Mouse (Mus musculus): ENCODE data around the gene Erfe. TPM values are rescaled to one million over a fixed set of nuclear protein-coding genes. Genes with fewer than 3 reads are reported as not detected.

Erfe gene
- polyA plus RNA-seq, 1 experiment from 2014 or later: 10.8 TPM

DNA sequence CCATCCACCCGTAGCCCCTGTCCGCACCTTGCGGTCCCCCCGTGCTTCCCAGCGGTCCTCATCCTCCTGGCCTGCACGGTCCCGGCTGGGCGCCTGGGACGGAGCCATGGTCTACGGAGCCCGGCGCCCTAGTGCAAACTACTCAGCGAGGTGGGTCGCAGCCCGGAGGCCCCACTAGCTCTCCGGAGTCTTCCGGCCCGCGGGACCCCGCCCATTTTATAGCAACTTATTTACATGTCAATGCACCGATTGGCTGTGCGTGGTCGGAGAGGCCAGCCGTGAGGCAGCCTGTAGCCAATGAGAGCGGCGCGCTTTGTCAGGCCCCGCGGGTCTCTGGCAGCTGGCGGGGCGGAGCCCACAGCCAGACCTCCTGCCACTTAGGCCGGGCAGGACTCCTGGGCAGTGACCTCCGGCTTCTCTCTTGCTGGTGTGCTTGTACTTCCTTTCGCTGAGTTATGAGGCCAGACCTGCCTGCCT lies 46.8 kb downstream of the Erfe start:
- peaks cover 21% of the 10 kb centered on the region for H3K4me1 ChIP-seq (replicated peaks; ENCODE audit: control insufficient read depth, insufficient read depth, low read length)
- ATAC-seq (replicated peaks; ENCODE audit: low FRiP score, low TSS enrichment, low read depth): peak; percentile 95
- 0% methylated on average over 34 of the region's 34 CpGs for WGBS
- DNase-seq (ENCODE audit: low spot score): peak; percentile 94
- H3K27me3 ChIP-seq (replicated peaks; ENCODE audit: control insufficient read depth, insufficient read depth, low read length): no peaks in the 10 kb centered on the region
- H3K9me3 ChIP-seq (ENCODE audit: control insufficient read depth, low read length): no peaks in the 10 kb centered on the region
- H3K27ac ChIP-seq (ENCODE audit: low read depth): peak overlapping the region; percentile 71
- H3K9ac ChIP-seq (ENCODE audit: low read length): peak overlapping the region; percentile 44
- H3K4me2 ChIP-seq (ENCODE audit: low read length): peak overlapping the region; percentile 93
- peaks cover 10% of the 10 kb centered on the region for H3K36me3 ChIP-seq (ENCODE audit: control insufficient read depth, insufficient read depth, low read length)
- peak overlapping the region; percentile 50 for H3K4me3 ChIP-seq (ENCODE audit: low read depth, low read length)

DNA sequence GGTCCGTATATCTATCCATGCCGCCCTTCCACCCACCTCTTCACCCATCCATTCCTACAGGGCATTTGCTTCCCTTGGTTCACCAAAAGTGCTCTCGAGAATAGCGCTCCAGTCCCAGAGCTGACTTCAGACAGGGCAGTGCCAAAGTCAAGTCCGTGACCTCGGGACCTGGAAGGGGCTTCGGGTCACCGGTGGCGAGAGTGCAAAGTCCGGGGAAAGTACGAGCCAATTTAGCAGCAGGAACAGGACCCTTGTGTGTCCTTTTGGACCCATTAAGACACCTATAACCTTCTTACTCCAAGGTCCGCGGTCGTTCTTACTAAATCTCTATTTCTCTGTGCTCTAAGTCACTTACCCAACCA lies 47.3 kb downstream of the Erfe start:
- Histone ChIP-seq H3K4me3 (ENCODE audit: low read depth, low read length) (peak overlapping the region; percentile 50), H3K4me1 (replicated peaks; ENCODE audit: control insufficient read depth, insufficient read depth, low read length) (peaks cover 21% of the 10 kb centered on the region), H3K36me3 (ENCODE audit: control insufficient read depth, insufficient read depth, low read length) (peaks cover 11% of the 10 kb centered on the region), H3K27ac (ENCODE audit: low read depth) (peak overlapping the region; percentile 71), H3K27me3 (replicated peaks; ENCODE audit: control insufficient read depth, insufficient read depth, low read length) (no peaks in the 10 kb centered on the region), H3K4me2 (ENCODE audit: low read length) (peak overlapping the region; percentile 93), H3K9ac (ENCODE audit: low read length) (peak overlapping the region; percentile 37), H3K9me3 (ENCODE audit: control insufficient read depth, low read length) (no peaks in the 10 kb centered on the region)
- under 1% methylated on average over 14 of the region's 14 CpGs for WGBS
- DNase-seq (ENCODE audit: low spot score): no peak
- peak; percentile 47 for ATAC-seq (replicated peaks; ENCODE audit: low FRiP score, low TSS enrichment, low read depth)

DNA sequence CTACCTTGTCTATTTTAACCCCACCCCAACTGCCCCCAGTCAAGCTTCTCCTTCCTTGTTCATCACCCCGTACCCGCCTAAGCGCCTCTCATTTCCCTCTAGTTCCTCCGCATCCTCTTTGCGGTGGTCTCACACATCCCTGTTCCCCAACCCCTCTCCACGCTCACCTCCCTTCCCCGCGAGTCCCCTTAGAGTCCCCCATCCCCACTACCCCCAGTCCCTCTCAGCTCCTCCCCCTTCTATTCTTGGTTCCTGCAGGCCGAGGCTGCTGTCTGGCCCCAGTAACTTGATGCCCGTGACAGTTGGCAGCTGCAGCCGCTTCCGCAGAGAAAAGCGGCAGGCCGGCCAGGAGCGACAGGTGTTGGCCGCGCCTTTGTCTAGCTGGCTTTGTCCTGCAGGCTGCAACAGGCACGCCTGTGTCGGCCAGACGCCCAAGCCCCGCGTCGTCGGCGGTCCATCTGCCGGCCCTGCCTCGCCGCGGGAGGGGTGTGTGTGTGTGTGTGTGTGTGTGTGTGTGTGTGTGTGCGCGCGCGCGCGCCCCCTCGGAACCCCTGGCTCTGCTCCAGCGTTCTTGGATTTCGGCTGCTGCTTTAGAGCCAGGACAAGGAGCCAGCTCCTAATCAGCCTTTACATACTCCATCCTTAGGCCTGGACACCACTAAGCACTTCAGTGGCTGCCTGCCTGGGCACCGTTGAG lies 47.8 kb downstream of the Erfe start, which contains the start of gene Hes6:
Hes6 (minus strand) TSS at position 141 of the 697 bp plus-strand sequence.
- Histone ChIP-seq H3K4me2 (ENCODE audit: low read length) (peak within 1 kb of the TSS; percentile 93), H3K9ac (ENCODE audit: low read length) (peak within 1 kb of the TSS; percentile 44), H3K4me1 (replicated peaks; ENCODE audit: control insufficient read depth, insufficient read depth, low read length) (peaks cover 21% of the 10 kb centered on the region), H3K36me3 (ENCODE audit: control insufficient read depth, insufficient read depth, low read length) (peaks cover 11% of the 10 kb centered on the region), H3K9me3 (ENCODE audit: control insufficient read depth, low read length) (no peaks in the 10 kb centered on the region), H3K27me3 (replicated peaks; ENCODE audit: control insufficient read depth, insufficient read depth, low read length) (no peaks in the 10 kb centered on the region), H3K27ac (ENCODE audit: low read depth) (peak within 1 kb of the TSS; percentile 71), H3K4me3 (ENCODE audit: low read depth, low read length) (peak within 1 kb of the TSS; percentile 50)
- 1% methylated on average over 39 of the region's 39 CpGs for WGBS
- ATAC-seq (replicated peaks; ENCODE audit: low FRiP score, low TSS enrichment, low read depth) (peak; percentile 38), DNase-seq (ENCODE audit: low spot score) (peak; percentile 84)

DNA sequence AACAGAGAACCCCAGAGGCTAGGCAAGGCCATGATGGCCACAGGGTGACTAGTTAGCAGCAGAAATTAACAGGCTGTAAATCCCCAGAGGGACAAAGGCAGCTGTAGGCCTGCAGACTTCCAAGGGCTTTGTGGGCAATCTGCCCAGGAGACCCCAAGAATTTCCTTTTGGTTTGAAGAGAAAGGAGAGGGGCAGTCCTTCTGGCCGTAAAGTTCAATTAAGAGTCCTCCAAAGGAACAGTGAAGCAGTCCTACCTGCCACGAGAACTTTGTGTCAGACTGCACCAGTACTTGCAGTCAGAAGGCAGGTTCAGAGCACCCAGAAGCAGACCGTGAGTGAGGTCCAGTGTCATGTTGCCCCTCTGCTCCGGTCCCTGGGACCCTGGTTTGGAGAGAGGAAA lies 48.7 kb downstream of the Erfe start:
- H3K27ac ChIP-seq (ENCODE audit: low read depth): peak overlapping the region; percentile 71
- ATAC-seq (replicated peaks; ENCODE audit: low FRiP score, low TSS enrichment, low read depth): no peak
- H3K36me3 ChIP-seq (ENCODE audit: control insufficient read depth, insufficient read depth, low read length): peaks cover 11% of the 10 kb centered on the region
- H3K9ac ChIP-seq (ENCODE audit: low read length): peak overlapping the region; percentile 37; the same call in 1 of the 2 replicates
- peaks cover 21% of the 10 kb centered on the region for H3K4me1 ChIP-seq (replicated peaks; ENCODE audit: control insufficient read depth, insufficient read depth, low read length)
- H3K4me3 ChIP-seq (ENCODE audit: low read depth, low read length): no peak overlapping the region
- H3K27me3 ChIP-seq (replicated peaks; ENCODE audit: control insufficient read depth, insufficient read depth, low read length): no peaks in the 10 kb centered on the region
- WGBS: 72% methylated on average over 4 of the region's 4 CpGs
- H3K9me3 ChIP-seq (ENCODE audit: control insufficient read depth, low read length): no peaks in the 10 kb centered on the region
- H3K4me2 ChIP-seq (ENCODE audit: low read length): no peak overlapping the region
- DNase-seq (ENCODE audit: low spot score): no peak

DNA sequence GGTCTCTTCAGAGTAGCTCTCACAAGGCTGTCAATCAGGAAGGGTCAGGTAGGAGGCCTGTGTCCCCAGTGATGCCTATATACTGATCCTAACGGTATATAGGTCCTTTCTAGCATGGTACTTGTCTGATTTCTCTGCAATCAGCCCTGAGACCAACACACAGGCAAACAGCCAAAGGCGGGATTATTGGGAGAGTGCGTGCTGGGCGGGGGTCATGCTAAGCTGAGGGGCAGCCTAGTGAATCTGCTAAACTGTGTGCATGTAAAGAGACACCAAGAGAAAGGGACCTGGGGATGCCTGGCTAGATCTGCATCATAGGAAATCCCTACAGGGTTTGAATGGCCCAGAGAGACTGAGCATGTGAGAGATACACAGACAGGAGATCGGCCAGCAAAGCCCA lies 49.1 kb downstream of the Erfe start:
- ATAC-seq (replicated peaks; ENCODE audit: low FRiP score, low TSS enrichment, low read depth) (no peak), DNase-seq (ENCODE audit: low spot score) (no peak)
- Histone ChIP-seq H3K4me3 (ENCODE audit: low read depth, low read length) (no peak overlapping the region), H3K27me3 (replicated peaks; ENCODE audit: control insufficient read depth, insufficient read depth, low read length) (no peaks in the 10 kb centered on the region), H3K9me3 (ENCODE audit: control insufficient read depth, low read length) (no peaks in the 10 kb centered on the region), H3K4me1 (replicated peaks; ENCODE audit: control insufficient read depth, insufficient read depth, low read length) (peaks cover 21% of the 10 kb centered on the region), H3K27ac (ENCODE audit: low read depth) (no peak overlapping the region), H3K9ac (ENCODE audit: low read length) (no peak overlapping the region), H3K36me3 (ENCODE audit: control insufficient read depth, insufficient read depth, low read length) (peaks cover 11% of the 10 kb centered on the region), H3K4me2 (ENCODE audit: low read length) (no peak overlapping the region)
- WGBS: 76% methylated on average over 5 of the region's 5 CpGs

DNA sequence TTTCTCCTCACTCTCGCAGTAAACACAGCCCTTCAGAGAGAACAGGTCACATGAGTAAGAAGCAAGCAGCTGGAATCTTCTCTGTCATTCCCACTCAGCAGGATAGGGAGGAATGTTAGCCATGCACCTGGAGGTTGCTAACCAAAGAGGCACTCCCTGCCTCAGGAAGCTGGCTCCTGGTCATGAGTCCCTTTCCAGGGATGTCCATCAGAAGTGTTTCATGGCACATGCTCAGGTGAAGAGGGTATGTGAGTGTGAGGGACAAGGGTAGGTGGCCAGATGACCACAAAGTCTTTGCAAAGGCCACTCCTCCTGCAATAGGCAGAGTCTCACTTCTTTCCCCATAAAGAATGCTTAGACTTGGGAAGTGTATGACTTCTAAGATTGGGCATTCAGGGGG lies 51.8 kb downstream of the Erfe start:
- Histone ChIP-seq H3K4me3 (ENCODE audit: low read depth, low read length) (no peak overlapping the region), H3K27me3 (replicated peaks; ENCODE audit: control insufficient read depth, insufficient read depth, low read length) (no peaks in the 10 kb centered on the region), H3K27ac (ENCODE audit: low read depth) (no peak overlapping the region), H3K9ac (ENCODE audit: low read length) (no peak overlapping the region), H3K9me3 (ENCODE audit: control insufficient read depth, low read length) (no peaks in the 10 kb centered on the region), H3K36me3 (ENCODE audit: control insufficient read depth, insufficient read depth, low read length) (peaks cover 11% of the 10 kb centered on the region), H3K4me1 (replicated peaks; ENCODE audit: control insufficient read depth, insufficient read depth, low read length) (peaks cover 13% of the 10 kb centered on the region), H3K4me2 (ENCODE audit: low read length) (no peak overlapping the region)
- ATAC-seq (replicated peaks; ENCODE audit: low FRiP score, low TSS enrichment, low read depth) (no peak), DNase-seq (ENCODE audit: low spot score) (no peak)
- WGBS: 55% methylated on average over 1 of the region's 1 CpGs

DNA sequence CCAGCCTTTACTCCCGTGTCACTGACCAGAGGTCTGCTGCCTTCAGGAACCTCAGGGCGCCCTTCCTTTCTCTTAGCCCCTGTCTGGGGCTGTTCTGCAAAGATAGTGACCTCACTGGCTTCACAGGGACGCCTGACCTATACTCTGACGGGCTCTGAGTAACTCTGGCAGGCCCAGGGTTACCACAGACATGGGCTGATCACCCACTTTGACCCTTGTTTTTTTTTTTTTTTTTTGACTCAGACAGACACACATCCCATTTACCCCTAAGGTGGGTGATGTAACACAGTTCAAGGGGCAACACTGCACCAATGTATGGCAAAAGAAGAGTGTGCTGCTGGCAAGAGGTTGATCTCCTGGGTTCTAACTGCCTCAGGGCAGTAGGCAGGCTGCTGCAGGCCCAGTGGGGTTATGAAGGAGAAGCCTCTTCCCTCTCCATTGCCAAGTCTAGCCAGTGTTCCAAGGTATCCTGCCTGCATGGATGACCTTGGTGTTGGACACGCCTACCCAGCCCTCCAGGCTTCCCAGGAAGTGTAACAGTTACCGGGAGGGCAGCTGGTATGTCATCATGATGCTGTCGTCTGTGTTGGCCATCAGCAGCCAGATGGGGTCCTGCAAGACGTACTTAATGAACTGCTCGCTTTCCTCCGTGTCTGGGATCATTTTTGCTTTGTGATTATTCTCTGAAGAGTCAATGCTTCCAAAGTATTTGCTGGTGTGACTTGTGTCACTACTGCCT lies 53.8 kb downstream of the Erfe start:
- no peak overlapping the region for H3K4me2 ChIP-seq (ENCODE audit: low read length)
- DNase-seq (ENCODE audit: low spot score) (no peak), ATAC-seq (replicated peaks; ENCODE audit: low FRiP score, low TSS enrichment, low read depth) (no peak)
- no peak overlapping the region for H3K27ac ChIP-seq (ENCODE audit: low read depth)
- H3K4me1 ChIP-seq (replicated peaks; ENCODE audit: control insufficient read depth, insufficient read depth, low read length): no peaks in the 10 kb centered on the region; the same call in 1 of the 2 replicates
- H3K9me3 ChIP-seq (ENCODE audit: control insufficient read depth, low read length): no peaks in the 10 kb centered on the region
- no peak overlapping the region for H3K4me3 ChIP-seq (ENCODE audit: low read depth, low read length)
- WGBS: 64% methylated on average over 10 of the region's 10 CpGs
- H3K36me3 ChIP-seq (ENCODE audit: control insufficient read depth, insufficient read depth, low read length): peaks cover 20% of the 10 kb centered on the region
- no peaks in the 10 kb centered on the region for H3K27me3 ChIP-seq (replicated peaks; ENCODE audit: control insufficient read depth, insufficient read depth, low read length)
- H3K9ac ChIP-seq (ENCODE audit: low read length): no peak overlapping the region

DNA sequence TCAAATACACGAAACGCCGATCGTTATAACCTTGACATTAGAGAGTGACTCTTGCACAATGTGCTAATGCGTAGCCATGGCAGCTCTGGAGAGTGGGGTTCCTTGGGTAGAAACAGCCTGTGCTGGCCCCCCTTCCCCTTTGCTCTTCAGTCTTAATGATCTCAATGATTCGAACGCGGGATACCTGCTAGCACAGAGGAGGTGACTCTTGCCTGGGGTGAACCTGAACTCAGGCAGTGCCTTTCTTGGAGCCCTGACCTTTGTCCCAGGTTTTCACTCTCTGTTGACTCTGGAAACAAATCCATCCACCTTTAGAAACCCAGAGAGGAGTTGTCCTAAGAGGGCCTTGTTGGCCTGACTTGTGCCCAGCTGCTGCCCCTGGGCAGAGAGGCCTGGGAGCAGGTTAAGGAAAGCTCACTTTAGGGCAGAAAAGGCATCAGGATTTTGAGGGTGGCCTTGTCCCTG lies 54.4 kb downstream of the Erfe start:
- no peaks in the 10 kb centered on the region for H3K9me3 ChIP-seq (ENCODE audit: control insufficient read depth, low read length)
- peaks cover 20% of the 10 kb centered on the region for H3K36me3 ChIP-seq (ENCODE audit: control insufficient read depth, insufficient read depth, low read length)
- 88% methylated on average over 8 of the region's 8 CpGs for WGBS
- no peaks in the 10 kb centered on the region for H3K4me1 ChIP-seq (replicated peaks; ENCODE audit: control insufficient read depth, insufficient read depth, low read length)
- H3K27ac ChIP-seq (ENCODE audit: low read depth): no peak overlapping the region
- H3K9ac ChIP-seq (ENCODE audit: low read length): no peak overlapping the region
- ATAC-seq (replicated peaks; ENCODE audit: low FRiP score, low TSS enrichment, low read depth): no peak
- H3K4me3 ChIP-seq (ENCODE audit: low read depth, low read length): no peak overlapping the region
- H3K27me3 ChIP-seq (replicated peaks; ENCODE audit: control insufficient read depth, insufficient read depth, low read length): no peaks in the 10 kb centered on the region
- no peak overlapping the region for H3K4me2 ChIP-seq (ENCODE audit: low read length)
- DNase-seq (ENCODE audit: low spot score): no peak
